Mouse (Mus musculus): ENCODE measurements around the gene Lif. TPM values are rescaled to one million over a fixed set of nuclear protein-coding genes. Genes with fewer than 3 reads are reported as not detected.

Lif gene
- total RNA-seq, 1 experiment from 2014 or later = 19.3 TPM

DNA sequence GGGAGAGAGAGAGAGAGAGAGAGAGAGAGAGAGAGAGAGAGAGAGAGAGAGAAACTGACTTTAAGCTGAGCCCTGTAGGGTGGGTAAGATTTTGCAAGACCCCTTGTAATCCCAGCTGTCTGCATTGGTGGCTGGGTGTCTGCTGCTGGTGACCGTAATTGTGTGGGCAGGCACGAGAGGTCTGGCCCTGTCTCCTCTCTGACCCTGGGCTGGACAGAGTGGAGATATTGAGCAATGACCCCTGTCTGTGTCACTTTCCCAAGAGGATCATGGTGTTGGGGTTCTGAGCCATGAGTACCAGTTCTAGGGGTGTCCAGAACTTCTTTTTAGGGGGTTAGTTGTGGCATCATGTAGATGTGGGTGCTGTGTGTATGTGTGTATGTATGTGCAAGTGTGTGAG, 33.1 kb upstream of the Lif start:
- ATAC-seq (replicated peaks in 1 of 2; ENCODE audit: insufficient read depth in 1 of 2, low FRiP score in 2 of 2, low TSS enrichment in 1 of 2, low read depth in 1 of 2, poor library complexity in 2 of 2, severe bottlenecking in 2 of 2) = no peak

DNA sequence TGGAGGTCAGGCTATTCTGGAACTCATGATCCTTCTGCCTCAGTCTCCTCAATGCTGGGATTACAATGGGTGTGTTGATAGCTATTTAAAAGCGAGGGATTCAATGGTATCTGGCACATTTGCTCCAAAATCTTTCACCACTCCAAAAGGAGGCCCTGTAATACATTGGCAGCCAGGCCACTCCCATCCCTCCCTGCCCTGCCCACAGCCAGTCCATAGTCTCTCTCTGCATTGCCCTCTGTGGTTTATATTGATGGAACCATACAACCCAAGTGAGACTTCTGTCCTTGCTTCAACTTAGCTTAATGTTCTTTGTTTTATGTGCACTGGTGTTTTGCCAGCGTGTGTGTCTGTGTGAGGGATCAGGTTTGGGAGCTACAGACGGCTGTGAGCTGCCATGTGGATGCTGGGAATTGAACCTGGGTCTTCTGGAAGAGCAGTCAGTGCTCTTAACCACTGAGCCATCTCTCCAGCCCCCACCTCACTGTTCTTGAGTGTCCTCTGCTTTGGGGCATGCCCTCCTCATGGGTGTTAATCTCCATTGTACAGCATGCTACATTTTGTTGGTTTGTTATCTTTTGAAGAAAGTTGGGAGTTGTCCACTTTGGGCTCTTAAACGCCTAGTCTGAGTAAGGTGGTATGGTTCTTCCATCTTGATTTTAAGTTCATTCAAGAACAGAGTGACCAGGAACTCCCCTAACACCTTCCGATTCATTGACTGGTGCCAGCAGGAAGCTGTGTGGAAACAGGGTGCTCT, 30.6 kb upstream of the Lif start:
- no peak for ATAC-seq (replicated peaks in 1 of 2; ENCODE audit: insufficient read depth in 1 of 2, low FRiP score in 2 of 2, low TSS enrichment in 1 of 2, low read depth in 1 of 2, poor library complexity in 2 of 2, severe bottlenecking in 2 of 2)

DNA sequence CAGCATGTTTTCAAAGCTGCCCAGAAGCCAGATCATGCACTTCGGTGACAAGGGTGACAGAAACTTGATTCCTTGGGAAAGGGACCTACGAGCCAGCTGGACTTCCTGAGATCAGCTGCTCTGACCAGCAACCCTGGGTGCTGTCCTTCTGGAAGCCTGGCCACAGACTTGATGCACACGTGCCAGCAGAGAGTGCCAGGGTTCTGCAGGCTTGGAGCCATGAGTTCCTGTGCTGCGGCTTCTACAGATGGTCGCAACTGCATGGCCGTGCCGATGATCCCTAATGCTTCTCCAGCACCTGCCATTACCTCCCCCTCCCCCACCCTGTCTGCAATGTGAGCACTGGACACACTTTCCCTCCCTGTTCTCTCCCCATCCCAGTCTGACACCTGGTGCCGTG, 28.9 kb upstream of the Lif start:
- no peak for ATAC-seq (replicated peaks in 1 of 2; ENCODE audit: insufficient read depth in 1 of 2, low FRiP score in 2 of 2, low TSS enrichment in 1 of 2, low read depth in 1 of 2, poor library complexity in 2 of 2, severe bottlenecking in 2 of 2)

DNA sequence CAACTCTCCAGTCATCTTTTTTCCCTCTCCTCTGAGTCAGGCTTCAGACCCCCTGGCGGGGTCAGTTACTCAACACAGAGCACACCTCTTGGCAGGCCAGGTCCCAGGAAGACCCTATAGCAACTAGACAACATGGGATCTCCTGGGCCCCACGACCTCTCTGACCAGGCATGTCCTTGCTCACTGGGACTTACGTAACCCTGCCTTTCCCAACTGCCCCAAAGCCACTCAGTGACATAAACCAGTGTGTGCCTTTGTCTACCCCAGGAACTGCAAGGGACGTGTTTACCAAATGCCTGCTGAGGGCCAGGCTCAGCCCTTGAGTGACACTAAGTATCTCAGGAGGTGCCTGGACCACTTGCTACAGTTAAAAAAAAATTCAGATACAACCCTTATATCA, 27.5 kb upstream of the Lif start:
- ATAC-seq (replicated peaks in 1 of 2; ENCODE audit: insufficient read depth in 1 of 2, low FRiP score in 2 of 2, low TSS enrichment in 1 of 2, low read depth in 1 of 2, poor library complexity in 2 of 2, severe bottlenecking in 2 of 2) = no peak

DNA sequence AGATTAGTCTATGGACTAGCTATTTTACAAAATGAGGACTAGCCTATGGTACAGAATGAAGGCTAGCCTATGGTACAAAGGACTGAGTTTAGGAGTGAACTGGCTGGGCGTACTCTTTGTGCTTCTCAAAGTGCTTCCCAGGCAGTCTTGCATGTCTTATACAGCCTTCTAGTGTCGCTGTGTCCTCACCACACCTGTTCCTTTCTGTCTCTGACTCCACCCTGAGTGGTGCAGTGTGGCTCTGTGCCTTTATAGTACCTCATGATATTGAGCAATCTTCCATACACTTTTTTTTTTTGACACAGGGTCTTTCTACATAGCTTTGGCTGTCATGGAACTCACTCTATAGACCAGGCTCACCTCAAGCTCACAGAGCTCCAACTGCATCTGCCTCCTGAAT, 25.9 kb upstream of the Lif start:
- peak in 1 of 2 experiments; percentile 8; a peak in 1 of 4 replicates for ATAC-seq (replicated peaks in 1 of 2; ENCODE audit: insufficient read depth in 1 of 2, low FRiP score in 2 of 2, low TSS enrichment in 1 of 2, low read depth in 1 of 2, poor library complexity in 2 of 2, severe bottlenecking in 2 of 2)

DNA sequence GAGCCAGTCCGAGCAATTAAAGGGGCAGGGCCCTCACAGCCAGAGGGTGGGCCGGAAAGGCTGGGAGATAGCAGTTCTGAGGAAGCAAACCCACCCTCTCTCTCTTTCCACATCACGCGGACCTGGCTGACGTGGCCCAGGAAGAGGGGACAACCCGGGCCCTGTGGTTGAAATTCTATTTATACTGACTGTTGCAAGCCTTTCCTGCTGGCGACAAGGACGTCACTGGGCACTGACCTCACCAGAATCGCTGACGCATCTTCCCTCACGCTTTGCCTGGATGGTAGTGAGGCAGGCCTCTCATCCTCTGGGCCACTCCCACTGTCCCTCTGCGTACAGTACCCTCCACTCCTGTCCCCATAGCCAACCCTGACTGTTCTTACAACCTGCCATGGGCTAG, 24.7 kb upstream of the Lif start:
- ATAC-seq (replicated peaks in 1 of 2; ENCODE audit: insufficient read depth in 1 of 2, low FRiP score in 2 of 2, low TSS enrichment in 1 of 2, low read depth in 1 of 2, poor library complexity in 2 of 2, severe bottlenecking in 2 of 2) = peak; percentile 30 to 53; a peak in 3 of 4 replicates

DNA sequence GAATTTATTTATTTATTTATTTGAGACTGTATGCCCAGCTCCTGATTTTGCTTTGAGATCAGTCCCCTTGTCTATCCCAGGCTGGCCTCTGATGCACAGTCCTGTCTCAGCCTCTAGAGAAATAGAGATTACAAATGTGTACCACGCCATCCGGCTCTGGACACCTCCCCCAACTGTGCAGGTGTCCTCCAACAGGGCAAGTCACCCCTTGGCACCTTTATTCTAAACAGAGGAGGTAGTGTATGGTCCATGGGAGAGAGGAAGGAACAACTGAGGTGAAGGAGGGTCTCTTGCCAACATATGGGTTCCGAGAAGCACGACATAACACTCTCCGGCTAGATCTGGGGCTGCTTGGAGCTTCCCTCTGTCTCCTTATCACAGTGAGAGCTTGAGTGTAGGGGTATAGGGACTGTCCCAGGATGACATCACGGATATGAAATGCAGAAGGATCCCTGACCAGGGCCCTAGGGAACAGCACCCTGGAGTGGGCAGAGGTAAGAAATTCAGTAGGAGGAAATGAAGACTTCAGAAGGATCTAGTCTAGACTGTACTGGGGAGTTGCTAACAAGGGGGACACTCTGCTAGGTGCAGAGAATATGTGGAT, 22.2 kb upstream of the Lif start:
- ATAC-seq (replicated peaks in 1 of 2; ENCODE audit: insufficient read depth in 1 of 2, low FRiP score in 2 of 2, low TSS enrichment in 1 of 2, low read depth in 1 of 2, poor library complexity in 2 of 2, severe bottlenecking in 2 of 2) = no peak

DNA sequence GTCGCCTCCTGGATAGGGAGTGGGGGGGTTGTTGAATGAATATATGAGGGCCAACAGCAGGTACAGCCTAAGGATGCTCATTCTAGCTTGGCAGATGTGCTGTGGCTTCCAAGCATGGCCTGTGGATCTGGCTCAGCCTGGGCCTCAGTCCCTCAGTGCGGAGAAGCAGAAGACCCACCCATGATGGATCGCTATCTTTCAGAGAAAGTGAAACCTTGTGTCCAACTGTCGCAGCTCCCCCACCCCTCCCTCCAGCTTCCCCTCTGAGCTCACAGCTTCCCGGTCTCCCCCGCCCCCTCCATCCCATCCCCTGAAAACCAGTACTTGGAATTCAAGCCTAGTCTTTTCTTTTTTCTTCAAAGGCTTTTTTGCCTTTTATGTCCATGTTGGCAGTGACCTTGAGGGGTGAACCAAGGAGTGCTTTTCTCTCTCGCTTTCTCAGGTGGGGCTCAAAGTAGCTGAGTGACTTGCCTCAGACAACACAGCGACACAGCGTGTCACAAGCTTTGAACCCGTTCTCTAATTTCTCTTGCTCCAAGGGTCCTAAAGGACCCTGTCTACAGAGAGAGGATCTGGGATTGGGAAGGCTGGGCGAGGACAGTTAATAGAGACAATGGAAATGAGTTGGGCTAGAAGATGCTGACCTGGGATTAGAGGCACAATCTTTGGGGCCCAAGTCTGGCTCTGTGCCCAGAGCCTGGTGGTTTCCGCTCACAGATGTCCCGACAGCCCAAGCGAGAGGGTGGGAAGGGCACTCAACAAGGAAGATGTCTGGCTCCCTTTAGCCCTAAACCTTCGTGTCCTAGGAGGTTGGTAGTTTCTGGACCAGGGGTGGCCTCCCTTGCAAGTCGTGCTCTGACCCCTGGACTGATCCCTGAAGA, 21.5 kb upstream of the Lif start, which contains the start of gene Osm:
Osm (plus strand) TSS at position 756 of the 881 bp plus-strand sequence.
- ATAC-seq (replicated peaks in 1 of 2; ENCODE audit: insufficient read depth in 1 of 2, low FRiP score in 2 of 2, low TSS enrichment in 1 of 2, low read depth in 1 of 2, poor library complexity in 2 of 2, severe bottlenecking in 2 of 2) = no peak; a peak in 1 of 4 replicates

DNA sequence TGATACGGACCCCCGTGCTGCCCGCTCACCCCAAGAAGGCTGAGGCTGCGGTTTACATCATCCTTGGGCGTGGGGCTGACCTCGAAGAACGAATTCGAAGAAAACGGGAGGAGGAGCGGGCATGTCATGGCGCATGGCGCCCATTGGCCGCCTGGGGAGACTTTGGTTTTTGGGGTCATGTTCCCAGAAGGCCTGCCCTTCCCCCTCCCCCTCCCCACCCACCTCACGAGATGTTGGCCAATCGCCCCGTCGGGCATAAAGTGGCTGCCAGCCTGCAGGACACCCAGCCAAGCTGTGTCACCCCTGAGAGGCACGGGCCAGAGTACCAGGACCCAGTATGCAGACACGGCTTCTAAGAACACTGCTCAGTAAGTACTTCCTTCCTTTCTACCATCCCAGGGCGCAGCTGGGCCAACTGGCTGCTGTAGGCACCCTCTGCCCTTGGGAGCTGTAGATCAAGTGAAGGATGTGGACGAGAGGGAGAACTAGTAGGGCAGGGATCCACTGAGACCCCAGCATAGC, 20.8 kb upstream of the Lif start:
- ATAC-seq (replicated peaks in 1 of 2; ENCODE audit: insufficient read depth in 1 of 2, low FRiP score in 2 of 2, low TSS enrichment in 1 of 2, low read depth in 1 of 2, poor library complexity in 2 of 2, severe bottlenecking in 2 of 2) = peak; percentile 9 to 40; a peak in 2 of 4 replicates

DNA sequence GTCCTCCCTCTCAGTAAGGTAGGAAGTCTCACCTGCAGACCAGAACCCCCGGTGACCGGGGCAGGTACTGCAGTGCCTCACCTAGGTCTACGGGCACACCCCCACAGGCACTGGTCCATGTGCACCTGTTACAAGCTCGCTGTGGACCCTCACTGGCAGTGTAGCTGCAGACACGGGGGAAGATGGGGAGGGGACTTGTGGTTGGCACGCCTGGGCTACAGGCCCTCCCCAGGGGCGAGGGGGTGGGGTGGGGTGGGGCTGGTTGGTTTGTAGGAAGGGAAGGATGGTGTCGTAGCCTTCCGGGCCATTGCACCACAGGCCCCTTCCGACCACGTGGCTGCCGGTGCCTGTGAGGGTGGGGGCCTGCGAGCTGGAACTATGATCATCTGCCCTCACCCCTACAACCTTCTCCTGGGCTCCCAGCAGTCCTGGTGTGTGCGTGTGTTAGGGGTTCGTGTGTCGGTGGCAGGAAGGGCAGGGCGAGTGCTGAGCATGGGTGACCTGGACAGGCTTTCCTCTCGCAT, 19.9 kb upstream of the Lif start:
- peak; percentile 50 to 65 for ATAC-seq (replicated peaks in 1 of 2; ENCODE audit: insufficient read depth in 1 of 2, low FRiP score in 2 of 2, low TSS enrichment in 1 of 2, low read depth in 1 of 2, poor library complexity in 2 of 2, severe bottlenecking in 2 of 2)

DNA sequence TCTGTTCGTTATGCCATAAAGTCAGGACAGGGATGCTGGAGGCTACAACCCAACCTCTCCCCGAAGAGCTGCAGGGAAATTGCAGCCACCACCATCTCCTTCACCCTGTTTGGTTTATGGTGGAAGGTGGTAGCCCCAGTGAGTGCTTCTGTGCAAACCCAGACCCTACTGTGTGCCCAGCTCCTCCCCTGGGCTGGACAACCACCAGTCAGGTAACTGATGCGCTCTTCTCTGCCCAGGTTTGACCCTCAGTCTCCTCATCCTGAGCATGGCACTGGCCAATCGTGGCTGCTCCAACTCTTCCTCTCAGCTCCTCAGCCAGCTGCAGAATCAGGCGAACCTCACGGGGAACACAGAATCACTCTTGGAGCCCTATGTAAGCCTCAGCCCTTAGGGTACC, 19.2 kb upstream of the Lif start:
- no peak for ATAC-seq (replicated peaks in 1 of 2; ENCODE audit: insufficient read depth in 1 of 2, low FRiP score in 2 of 2, low TSS enrichment in 1 of 2, low read depth in 1 of 2, poor library complexity in 2 of 2, severe bottlenecking in 2 of 2)

DNA sequence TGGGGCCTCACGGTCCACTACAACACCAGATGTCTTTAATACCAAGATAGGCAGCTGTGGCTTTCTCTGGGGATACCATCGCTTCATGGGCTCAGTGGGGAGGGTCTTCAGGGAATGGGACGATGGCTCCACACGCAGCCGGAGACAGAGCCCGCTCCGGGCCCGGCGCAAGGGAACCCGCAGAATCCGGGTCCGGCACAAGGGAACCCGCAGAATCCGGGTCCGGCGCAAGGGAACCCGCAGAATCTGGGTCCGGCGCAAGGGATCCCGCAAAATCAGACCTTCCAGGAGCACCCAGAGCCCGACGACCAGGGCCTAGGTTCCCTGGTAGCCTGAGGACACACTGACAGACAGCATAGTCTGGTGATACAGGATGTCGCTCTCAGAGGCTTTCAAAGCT, 17.7 kb upstream of the Lif start:
- ATAC-seq (replicated peaks in 1 of 2; ENCODE audit: insufficient read depth in 1 of 2, low FRiP score in 2 of 2, low TSS enrichment in 1 of 2, low read depth in 1 of 2, poor library complexity in 2 of 2, severe bottlenecking in 2 of 2) = no peak

DNA sequence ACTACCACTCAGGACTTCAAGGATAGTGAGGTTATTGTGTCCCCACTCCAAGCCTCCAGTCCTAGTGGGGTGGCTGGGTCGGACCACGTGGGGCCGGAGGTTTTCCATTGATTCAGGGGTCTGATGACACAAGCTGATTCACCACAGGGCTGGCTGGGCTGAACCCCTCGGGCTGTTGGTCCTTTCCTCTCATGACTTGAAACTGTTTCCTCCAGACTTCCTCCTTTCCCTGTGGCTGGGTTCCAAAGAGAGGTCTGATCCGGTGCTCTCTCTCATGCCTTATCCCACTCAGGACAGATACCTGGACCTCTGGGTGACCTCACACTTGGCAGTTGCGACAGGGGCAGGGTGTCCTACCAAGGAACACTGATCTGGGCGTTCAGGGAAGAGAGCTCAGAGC, 17.2 kb upstream of the Lif start:
- ATAC-seq (replicated peaks in 1 of 2; ENCODE audit: insufficient read depth in 1 of 2, low FRiP score in 2 of 2, low TSS enrichment in 1 of 2, low read depth in 1 of 2, poor library complexity in 2 of 2, severe bottlenecking in 2 of 2) = 0 out of 4 replicates have a peak, but pooled peaks of 1 of the 2 experiments have one; percentile 18

DNA sequence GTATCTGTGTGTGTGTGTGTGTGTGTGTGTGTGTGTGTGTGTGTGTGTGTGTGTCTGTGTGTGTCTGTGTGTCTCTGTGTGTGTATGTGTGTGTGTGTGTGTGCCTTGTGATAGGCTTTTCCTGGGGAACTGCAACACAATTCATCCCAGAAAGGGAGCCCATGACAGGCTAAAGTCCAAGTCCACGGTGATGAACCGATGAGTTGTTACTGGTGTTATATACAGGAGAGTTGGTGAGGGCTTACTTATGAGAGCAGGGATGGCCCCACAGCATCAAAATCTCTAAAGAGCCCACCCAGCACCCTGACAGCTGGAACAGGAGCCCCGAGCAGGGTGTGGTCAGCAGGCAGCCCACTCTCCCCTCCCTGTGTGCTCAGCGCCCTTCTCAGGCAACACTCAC, 16.2 kb upstream of the Lif start:
- no peak for ATAC-seq (replicated peaks in 1 of 2; ENCODE audit: insufficient read depth in 1 of 2, low FRiP score in 2 of 2, low TSS enrichment in 1 of 2, low read depth in 1 of 2, poor library complexity in 2 of 2, severe bottlenecking in 2 of 2)

DNA sequence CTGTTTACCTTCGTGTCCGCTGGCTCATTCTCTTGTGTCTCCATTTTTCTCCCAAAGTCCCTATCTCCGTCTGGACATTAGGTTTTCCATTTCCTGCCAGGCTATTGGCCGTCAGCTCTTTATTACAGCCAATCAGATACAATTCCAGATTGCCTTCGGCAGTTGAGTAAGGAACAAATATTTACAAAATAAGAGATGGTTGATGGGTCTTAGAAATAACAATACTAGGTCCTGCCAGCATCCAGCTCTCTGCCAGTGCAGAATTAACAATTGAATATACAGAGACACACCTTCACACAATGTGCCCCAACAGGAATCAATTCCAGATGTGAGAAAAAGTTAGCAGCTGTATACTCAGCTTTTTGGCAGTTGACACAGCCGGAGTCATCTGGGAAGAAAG, 11.2 kb upstream of the Lif start:
- ATAC-seq (replicated peaks in 1 of 2; ENCODE audit: insufficient read depth in 1 of 2, low FRiP score in 2 of 2, low TSS enrichment in 1 of 2, low read depth in 1 of 2, poor library complexity in 2 of 2, severe bottlenecking in 2 of 2) = no peak

DNA sequence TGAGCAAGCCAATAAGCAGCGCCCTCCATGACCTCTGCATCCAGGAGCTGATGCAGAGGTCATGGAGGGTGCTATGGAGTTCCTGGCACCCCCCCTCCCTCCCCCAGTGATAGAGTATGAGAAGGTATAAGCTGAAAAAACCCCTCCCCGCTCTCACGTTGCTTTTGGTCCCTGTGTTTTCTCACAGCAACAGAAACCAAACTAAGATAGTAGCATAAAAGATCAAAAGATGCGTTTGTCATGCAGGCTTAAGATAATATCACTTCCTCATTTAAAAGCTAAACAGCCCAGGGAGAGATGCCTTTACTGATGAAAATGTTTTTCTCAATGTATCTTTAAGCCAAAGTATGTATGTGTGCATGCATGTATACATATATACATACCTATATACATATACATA, 10.7 kb upstream of the Lif start:
- ATAC-seq (replicated peaks in 1 of 2; ENCODE audit: insufficient read depth in 1 of 2, low FRiP score in 2 of 2, low TSS enrichment in 1 of 2, low read depth in 1 of 2, poor library complexity in 2 of 2, severe bottlenecking in 2 of 2) = no peak

DNA sequence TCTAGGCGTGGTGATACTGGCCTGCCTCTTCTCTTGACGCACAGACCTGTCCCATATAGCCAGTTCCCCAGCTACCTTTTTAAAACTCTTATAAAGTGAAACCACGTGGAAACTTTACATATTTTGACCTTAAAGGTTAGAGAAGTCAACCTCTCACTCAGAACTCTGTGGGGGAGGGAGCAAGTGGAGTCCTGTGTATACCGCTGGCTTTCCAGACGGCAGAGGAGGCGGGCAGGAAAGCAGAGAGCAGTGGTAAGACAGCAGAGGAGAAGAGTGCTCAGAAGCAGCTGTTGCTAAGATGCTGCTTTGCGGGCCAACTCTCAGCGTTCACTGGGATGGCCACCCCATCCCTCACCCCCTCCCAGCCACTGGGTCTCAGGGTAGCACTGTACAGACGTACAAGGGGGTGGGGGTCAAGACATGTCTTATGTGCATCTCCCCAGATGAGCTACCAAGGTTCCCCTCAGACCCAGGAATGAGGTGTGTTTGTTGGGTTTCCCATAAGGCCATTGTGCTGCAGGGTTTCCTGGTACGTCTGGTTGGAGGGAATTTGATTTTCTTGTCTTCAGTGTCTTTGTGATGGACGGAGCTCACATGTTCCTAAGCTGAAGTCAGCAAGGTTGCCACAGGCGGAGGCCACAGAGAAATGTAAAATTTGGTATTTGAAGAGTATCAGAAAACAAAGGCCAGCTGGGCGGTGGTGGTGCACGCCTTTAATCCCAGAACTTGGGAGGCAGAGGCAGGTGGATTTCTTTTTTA, 10.0 kb upstream of the Lif start:
- no peak for ATAC-seq (replicated peaks in 1 of 2; ENCODE audit: insufficient read depth in 1 of 2, low FRiP score in 2 of 2, low TSS enrichment in 1 of 2, low read depth in 1 of 2, poor library complexity in 2 of 2, severe bottlenecking in 2 of 2)

All from hematopoietic stem cell, adult 5-6 weeks (primary cell).